Mouse (Mus musculus) inflammation-experienced regulatory T-cells, adult 6 months (primary cell): ENCODE results near the gene Ahnak. TPM values are rescaled to one million over a fixed set of nuclear protein-coding genes. Genes with fewer than 3 reads are reported as not detected.
"Not testable (repeated sequence)": the region's sequence is repeated elsewhere in the genome, so short reads cannot be mapped to it uniquely, and the experiment has no call there.

ENCODE experiments used
- ATAC-seq: one replicate; pipeline ENCODE4 v1.8.0; 2017
- polyA plus RNA-seq, 3 experiments: library from polyadenylated mRNA; unstranded; fragments of 100-300 nt; shearing (Covaris generic); gene quantifications; one replicate each; pipeline ENCODE4 v1.2.1; 2017

Gene Ahnak
- 10 to 100 TPM; 42.4 to 81.3 (median 54.5) TPM for polyA plus RNA-seq

DNA sequence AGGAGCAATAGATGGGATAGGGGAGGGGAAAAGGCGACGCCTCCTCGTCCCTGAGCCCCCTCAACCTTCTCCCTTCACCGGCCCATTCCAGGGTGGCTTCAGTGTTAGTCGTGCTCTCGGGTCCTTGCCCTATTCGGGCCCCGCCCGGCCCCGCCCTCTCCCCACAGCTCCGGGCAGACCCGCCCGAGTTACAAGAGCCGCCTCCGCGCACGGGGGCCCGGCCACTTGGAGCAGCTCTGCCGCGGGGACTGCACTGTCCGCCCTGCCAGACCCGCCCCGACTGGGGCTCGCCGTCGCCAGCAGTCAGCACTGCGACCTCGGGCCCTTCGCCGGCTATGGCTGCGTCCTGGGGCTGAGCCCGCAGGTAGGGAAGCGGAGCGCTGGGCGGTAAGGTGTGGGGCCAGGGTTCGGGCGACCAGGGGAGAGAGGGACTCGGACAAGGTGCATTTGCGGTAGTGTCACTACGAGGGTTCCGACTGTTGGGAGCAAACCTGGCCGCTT, at the start of gene Ahnak:
TSS of gene Ahnak (plus strand) at position 219 of the 501 bp plus-strand sequence.
- ATAC-seq = no peak

DNA sequence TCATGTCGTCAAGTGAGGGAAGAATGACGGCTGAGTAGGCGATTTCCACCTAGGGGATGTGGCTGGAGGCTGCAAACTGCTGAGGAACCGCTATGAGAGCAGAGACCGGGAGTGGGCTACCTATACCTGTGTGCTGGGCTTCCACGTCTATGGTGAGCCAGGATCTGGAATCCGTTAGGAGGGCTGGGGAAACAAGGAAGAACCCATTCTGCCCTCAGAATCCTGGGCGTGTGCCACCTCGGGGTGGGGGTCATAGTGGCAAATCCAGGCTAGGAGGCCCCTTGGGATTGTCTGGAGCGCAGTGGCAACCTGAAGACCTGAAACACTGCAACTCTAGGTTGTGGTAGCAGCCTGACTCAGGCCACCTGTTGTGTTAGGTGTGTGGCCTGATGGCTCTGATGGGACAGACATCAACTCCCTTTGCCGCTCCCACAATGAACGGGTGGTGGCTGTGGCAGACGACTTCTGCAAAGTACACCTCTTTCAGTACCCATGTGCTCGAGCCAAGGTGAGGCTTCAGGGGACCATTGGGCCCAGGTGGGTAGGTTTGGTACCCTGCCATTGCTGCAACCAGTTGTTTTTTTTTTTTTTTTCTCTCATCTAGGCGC, 48.5 kb upstream of the Ahnak start:
- ATAC-seq = no peak

DNA sequence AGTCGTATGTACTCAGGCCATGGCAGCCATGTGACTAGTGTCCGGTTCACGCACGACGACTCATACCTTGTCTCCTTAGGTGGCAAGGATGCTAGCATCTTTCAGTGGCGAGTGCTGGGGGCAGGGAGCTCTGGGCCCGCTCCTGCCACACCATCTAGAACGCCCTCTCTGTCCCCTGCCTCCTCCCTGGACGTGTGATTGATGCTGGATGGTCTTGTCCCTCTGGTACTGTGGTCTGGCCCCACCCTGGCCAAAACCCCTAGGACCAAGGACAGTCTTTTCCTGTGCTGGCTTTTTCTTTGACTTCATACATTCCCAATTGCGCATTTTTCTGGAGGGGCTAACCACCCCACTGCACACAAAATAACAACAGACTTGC, 48.0 kb upstream of the Ahnak start:
- no peak for ATAC-seq

DNA sequence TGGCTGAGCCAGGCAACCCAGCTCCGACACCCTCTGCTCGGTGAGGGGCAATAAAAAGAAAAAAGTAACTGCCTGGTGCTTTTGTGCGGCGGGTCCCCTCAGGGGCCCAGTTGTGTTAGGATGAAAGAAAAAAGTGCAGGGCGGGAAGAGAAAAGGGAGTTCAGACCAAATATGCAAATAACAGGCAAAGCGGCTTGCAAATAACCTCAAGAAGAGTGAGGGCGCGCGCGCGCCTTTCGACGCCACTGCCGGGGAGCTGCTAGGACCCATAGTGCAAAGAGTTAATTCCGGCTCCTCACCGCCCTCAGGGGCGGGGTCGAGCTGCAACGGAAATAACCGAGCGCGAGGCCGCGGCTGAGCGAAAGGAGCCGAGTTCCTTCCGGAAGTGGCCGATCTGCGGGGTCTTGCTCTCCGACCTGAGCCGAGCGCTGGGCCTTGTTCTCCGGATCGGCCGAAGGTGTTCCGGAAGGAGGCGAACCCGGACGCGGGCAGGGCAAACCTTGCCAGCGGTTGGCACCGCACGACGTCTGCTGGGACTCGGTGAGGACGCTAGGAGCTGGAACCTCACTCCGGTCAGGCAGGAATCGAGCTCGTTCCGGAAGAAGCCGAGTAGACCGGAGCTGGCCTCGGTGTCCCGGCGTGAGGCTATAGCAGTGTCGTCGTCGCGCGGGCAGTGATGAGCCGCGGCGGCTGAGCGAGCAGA, 47.4 kb upstream of the Ahnak start, which contains the start of gene Mta2:
TSS of gene Mta2 (plus strand) at position 361 of the 703 bp plus-strand sequence.
- ATAC-seq = peak; percentile 94

DNA sequence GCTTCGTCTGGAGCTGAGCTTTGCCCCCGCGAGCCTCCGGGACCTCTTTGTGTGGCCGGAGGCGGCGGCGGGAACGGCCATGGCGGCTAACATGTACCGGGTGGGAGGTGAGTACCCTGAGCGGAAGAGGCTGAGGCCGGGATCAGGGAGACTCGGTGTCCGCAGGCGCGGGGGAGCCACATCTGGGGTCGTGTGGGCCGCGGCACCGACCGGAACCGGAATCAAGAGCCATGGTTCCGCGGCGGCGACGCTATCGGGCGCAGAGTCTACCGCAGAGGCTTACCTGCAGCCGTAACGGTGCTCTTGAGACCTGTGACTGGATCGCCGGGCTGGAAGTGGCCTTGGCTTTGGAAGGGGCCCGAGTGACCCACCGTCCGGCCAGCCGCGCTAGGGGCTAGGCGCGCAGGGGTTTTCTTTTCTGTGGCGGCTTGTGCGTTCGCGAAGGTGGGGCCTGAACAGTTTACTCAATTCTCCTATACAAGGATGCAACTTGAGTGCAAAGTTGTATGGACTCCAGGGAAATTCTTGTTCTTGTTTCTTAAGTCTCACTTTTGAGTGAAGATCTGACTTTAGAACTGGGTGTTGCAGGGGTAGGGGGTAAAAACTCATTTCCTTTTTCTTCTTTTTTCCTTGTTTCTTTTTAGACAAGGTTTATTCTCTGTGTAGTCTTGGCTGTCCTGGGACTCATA, 46.7 kb upstream of the Ahnak start:
- peak; percentile 31 for ATAC-seq

DNA sequence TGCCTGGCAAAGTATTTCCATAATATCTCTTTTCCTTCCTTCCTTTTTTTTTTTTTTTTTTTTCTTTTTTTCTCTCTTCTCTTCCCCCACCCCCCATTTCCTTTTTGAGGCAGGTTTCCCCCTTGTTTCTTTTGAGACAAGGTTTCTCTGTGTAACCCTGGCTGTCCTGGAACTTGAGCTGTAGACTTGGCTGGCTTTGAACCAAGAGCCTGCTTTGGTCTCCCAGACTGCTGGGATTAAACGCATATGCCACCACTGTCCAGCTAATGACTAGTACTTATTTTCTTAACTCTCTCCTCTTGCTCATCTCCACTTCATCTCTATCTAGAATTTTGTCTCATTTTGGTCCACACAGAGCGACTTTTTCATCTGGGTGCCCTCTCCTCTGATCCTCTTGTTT, 46.0 kb upstream of the Ahnak start:
- no peak for ATAC-seq

DNA sequence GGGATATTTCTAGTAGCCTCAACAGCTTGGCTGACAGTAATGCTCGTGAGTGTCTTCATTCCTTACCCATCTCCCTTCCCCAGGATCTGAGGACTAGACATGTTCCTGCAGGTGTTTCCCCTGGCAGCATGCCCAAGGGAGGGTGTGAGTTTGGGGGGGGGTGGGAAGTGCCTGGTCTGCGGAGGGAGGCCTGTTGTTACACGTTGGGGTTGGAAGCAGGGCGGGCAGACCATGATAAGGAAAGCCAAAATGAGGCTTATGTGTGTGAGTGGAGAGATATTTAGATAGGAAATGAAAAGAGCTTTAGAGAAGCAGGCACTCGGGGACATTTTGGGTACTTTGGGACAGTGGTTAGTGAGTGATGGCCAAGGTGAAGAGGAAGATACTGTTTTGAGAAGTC, 45.0 kb upstream of the Ahnak start:
- no peak for ATAC-seq

DNA sequence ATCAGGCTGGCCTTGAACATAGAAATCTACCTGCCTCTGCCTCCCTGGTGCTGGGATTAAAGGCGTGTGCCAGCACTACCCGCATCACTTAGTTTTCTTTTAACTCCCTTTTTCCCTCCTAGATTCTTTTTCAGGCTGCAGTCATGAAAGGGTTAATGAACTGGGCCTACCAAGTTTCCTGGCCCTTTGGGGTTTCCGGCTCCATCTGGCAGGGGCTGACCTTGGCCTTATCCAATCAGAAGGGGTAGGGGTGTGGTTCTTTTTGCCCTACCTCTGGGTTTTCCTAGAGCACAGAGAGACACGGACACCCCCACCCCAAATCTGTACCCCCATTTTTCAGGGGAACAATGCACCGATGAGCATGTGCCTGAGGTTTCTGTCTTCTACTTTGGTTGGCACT, 44.3 kb upstream of the Ahnak start:
- ATAC-seq = no peak

DNA sequence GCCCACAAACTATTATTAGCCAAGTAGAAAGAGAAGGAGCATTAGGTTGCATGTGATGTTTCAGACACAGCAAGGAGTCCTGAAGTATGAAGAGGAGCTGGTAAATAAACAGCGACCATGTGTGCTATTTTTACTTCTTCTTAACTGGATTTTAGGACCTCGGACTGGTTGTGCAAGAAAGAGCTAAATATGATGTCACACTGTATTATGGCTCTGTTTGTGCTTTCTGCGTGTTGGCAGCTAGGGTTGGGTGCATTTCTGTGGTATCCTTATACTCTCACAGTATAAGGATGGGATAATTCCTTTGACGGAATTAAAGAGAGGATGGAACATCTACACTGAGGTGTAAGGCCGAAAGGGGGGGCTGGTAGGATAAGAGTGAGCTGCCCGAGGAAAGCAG, 43.8 kb upstream of the Ahnak start:
- no peak for ATAC-seq

DNA sequence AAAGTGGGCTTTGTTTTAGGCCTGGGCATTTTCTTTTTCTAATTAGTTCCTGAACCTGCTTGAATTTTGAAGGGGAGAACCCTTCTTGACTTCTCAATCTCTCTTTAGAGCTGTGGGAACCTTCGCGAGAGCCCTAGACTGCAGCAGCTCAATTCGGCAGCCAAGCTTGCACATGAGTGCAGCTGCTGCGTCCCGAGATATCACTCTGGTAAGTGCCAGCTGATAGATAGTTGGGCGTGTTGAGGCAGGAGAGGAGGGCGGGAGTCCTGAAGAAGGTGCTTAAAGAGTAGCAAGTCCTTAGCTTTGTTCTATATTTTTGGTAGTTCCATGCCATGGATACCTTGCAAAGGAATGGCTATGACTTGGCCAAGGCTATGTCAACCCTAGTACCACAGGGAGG, 42.2 kb upstream of the Ahnak start:
- ATAC-seq = no peak

DNA sequence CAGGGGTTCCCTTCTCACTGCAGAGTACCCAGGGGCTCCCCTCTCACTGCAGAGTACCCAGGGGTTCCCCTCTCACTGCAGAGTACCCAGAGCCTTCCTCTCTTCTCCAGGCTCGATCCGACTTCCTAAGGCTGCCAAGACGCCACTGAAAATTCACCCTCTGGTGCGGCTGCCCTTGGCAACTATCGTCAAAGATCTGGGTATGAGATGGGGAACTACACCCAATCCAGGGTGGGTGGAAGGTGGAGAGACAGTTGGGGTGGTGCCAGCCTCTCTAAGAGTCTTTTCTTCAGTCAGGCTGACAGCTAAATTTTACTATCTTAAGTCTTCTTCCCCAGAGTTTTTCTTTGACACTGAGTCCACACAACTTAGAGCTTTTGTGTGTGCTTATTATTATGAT, 38.9 kb upstream of the Ahnak start:
- ATAC-seq = no peak

DNA sequence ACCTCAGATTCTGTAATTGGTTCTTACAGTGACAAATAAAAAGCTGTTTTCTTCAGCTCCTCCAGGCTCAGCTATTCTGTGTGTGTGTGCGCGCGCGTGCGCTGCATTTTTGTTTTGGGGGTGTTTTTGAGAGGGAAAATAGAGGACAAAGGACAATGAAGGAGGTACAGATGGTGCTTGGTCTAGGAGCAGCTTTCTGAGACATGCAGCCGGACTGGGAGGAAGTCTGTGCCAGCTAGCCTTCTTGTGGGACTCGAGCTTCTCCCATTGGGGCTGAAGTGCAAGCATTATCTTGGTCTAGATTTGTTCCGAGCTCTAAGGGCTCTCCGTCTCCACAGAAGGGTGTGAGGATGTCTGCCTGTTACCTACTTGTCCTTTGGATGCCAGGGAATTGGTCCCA, 36.8 kb upstream of the Ahnak start:
- no peak for ATAC-seq

DNA sequence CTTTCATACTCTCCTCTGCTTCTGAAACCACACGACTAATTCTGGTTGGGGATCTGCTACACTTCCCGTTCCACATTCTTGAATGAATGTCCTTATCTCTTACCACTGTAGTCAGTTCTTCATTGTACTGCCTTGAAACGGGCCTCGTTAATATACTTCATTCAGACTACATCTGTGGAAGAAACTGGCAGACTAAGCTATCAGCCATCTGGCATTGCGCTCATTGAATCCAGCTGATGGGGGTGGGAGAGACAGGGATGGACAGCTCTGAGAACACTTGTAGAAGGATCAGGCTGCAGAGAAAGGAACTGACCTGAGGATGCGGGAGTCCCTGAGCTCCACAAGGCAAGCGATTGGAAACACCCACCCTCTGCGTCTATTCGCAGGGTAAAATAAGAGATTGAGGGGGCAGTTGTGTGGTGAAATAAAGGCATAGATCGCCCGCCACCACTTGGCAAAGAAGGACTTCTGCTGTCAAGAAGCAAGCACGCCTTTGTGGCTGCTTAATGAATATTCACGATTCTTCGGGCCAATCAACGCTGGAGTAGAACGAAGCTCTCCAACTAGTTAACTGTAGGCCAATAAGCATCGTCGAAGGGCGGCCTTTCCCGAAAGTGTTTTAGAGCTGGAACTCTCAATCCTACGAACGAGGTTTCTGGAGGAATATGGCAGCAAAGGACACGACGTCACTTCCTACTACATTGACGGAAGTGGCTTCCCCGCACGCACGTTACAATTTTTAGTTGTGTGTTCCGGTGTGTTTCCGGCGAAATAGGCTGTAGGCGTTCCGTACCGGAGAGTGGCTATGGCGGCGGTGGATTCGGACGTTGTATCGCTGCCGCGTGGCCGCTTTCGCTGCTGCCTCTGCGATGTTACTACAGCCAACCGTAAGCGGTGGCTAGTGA, 35.7 kb upstream of the Ahnak start, which contains the start of gene Tut1:
TSS of gene Tut1 (plus strand) at position 713 of the 905 bp plus-strand sequence.
- peak; percentile 96 for ATAC-seq

DNA sequence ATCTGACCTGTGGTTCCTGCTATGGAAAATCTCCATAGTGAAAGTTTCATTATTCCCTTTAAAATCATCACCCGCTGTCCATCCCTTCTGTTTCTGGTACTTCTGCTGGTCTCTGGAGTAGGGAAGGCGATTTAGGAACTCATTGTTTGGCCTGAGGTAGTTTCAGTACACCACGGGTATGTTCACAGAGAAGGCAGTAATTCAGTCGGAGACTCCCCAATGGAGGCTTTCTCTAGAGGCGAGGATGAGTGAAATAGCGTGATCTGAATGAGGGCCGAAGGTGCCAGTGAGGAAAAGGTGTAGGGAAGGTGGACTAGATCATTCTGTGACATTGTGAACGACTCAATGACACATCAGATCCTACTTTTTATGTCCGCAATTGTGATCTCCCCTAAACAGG, 34.9 kb upstream of the Ahnak start:
- no peak for ATAC-seq

DNA sequence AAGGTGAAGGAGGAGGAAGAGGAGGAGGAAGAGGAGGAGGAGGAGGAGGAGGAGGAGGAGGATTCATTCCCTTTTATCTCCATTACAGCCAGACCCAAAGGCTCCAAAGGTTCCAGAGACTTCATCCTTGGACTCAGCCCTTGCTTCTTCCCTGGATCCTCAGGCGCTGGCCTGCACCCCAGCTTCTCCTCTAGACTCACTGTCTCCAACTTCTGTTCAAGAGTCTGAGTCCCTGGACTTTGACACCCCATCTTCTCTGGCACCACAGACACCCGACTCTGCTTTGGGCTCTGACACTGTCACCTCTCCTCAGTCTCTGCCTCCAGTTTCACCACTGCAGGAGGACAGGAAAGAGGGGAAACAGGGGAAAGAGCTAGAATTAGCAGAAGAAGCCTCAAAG, 26.8 kb upstream of the Ahnak start:
- ATAC-seq = no peak

DNA sequence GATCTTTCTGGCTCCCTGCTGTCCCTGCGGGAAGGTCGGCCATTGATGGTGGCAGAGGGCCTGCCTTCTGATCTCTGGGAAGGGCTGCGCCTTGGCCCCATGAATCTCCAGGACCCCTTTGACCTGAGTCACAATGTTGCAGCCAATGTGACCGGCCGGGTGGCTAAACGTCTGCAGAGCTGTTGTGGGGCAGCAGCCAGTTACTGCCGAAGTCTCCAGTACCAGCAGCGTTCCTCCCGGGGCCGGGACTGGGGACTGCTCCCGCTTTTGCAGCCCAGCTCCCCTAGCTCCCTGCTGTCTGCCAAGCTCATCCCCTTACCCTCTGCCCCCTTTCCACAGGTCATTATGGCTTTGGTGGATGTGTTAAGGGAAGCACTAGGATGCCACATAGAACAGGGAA, 24.0 kb upstream of the Ahnak start:
- no peak for ATAC-seq

DNA sequence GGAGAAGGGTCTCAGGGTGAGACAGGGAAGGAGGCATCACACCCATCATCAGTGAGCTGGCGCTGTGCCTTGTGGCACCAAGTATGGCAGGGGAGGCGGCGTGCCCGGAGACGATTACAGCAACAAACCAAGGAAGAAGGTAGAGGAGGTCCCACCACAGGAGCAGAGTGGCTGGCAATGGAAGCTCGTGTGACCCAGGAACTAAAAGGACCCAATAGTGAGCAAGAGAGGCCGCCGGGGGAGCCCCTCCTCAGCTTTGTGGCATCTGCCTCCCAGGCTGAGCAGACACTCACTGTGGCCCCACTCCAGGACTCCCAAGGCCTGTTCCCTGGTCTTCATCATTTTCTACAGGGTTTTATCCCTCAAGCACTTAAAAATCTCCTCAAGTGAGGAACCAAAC, 23.3 kb upstream of the Ahnak start:
- no peak for ATAC-seq

DNA sequence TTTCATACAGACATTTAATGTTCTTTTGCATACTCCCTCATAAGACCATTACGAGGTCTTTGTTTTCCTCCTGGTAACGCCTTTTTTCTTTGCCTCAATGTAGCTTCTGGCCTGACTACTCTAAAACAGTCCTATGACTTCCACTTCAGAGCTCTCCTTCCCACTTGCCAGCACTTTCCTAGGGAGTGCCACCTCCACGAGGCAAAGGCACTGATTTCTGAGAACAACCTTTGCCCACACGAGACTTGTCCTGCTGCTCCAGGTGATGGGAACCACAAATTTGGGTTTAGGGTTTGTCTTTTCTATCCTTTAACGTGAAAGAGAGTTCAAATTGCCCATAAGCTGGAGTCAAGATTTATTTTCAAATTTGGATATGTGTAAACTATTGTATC, 22.9 kb upstream of the Ahnak start:
- ATAC-seq = no peak

DNA sequence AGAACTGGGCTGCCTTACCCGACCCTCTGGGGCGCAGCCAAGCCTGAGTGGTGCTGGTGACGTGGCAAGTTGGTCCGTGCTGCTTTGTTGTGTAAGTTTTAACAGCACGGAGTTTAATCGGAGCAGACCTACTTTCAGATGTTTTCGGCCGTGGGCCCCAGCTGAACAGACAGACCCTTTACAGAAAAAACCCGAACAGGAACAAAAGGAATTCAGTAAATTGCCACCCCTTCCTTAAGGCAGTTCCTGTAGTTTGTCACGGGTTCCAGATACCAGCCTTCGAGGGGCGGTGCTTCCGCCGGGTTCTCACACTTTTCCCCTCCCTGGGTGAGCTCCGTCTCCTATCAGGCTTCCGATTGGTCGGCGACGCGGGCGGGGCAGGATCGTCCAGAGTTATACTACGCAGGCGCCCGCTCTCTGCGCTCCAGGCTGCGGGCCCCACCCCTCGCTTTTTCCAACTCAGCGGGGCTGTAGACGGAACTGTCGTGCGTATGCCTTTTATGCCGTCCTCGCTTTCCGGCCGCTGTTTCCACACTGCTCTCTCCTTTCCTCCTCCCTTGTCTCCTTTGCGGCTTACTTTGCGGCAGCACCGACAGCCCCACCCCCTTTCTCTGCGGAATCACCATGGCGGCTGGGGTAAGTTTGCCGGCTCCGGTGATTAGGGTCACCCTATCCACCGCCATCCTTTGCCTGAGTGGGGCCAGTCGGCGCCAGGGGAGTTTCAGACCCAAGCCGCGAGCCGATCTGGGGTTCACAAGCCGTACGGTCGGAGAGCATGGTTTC, 22.3 kb upstream of the Ahnak start, which contains the start of gene Eef1g:
TSS of gene Eef1g (plus strand) at position 452 of the 783 bp plus-strand sequence.
- peak; percentile 98 for ATAC-seq

DNA sequence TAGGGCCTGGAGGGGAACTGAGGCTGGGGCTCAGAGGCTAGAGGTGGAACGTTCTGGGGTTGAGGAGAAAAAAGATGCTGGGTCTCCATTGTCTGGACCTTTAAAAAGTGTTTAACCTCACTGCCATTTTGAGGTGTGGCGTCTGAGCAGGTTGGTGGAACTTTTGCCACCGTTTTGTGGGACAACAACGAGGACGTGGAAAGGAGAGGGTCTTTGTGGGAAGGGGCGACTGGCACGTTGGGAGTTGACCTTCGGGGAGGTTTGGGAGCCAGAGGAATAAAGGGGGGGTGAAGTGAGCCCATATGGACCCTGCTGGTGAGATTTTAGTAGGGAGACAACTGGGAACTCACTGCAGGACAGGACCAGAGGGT, 21.7 kb upstream of the Ahnak start:
- no peak for ATAC-seq

DNA sequence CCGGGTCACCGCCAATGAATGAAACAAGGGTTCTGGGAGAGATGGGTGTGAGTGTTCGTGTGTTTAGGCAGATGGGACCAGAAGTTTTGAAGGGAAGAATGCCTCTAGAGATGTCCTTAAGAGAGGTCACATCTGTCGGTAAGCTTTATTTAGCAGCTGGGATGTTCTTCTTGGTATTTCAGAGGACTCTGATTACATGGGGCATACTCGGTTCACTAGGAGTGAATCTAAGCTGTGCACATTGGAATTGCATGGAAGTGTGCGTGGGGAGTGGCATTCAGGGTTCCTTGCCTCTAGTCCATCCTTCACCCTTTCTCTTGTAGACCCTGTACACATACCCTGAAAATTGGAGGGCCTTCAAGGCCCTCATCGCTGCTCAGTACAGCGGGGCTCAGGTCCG, 21.2 kb upstream of the Ahnak start:
- ATAC-seq = no peak

DNA sequence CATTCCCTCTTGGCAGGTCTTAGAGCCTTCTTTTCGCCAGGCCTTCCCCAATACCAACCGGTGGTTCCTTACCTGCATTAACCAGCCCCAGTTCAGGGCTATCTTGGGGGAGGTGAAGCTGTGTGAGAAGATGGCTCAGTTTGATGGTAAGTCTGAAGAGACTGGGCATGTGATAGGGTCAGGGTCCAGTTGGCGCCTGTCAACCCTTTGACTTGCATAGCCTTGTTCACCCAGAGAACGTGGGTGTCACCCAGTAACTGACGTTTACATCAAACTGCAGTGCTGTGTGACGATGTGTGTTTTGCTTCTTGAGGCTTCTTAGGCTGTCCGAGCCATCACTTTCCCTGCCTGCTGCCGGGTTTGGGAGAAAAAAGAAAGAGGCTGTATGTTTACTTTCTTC, 16.6 kb upstream of the Ahnak start:
- ATAC-seq = not testable (repeated sequence)
